Mouse (Mus musculus): ENCODE data around the gene Cfap221.

Cfap221 gene

GRCm38 (mm10) chr1:119907206-119907748 is 89.8 kb downstream of the Cfap221 start:
- no peak for DNase-seq (ENCODE audit: low read depth, low spot score)

GRCm38 (mm10) chr1:119903231-119903620 is 93.8 kb downstream of the Cfap221 start:
- DNase-seq (ENCODE audit: low read depth, low spot score), result no peak

GRCm38 (mm10) chr1:119902551-119903230 is 94.3 kb downstream of the Cfap221 start:
- DNase-seq (ENCODE audit: low read depth, low spot score), result no peak

GRCm38 (mm10) chr1:119899195-119900123 is 97.6 kb downstream of the Cfap221 start:
- no peak for DNase-seq (ENCODE audit: low read depth, low spot score)

- peak; percentile 53 for DNase-seq (ENCODE audit: low read depth, low spot score)
These were observed 102.1 kb downstream of the Cfap221 start for GRCm38 (mm10) chr1:119894936-119895335.

- no peak for DNase-seq (ENCODE audit: low read depth, low spot score)
These were observed 103.4 kb downstream of the Cfap221 start for GRCm38 (mm10) chr1:119893600-119893999.

GRCm38 (mm10) chr1:119892933-119893332 is 104.1 kb downstream of the Cfap221 start:
- DNase-seq (ENCODE audit: low read depth, low spot score), result no peak

GRCm38 (mm10) chr1:119891865-119892264 is 105.2 kb downstream of the Cfap221 start:
- no peak for DNase-seq (ENCODE audit: low read depth, low spot score)

GRCm38 (mm10) chr1:119891149-119891548 is 105.9 kb downstream of the Cfap221 start:
- no peak for DNase-seq (ENCODE audit: low read depth, low spot score)

- DNase-seq (ENCODE audit: low read depth, low spot score), result no peak
These were observed 107.7 kb downstream of the Cfap221 start for GRCm38 (mm10) chr1:119889347-119889746.

- DNase-seq (ENCODE audit: low read depth, low spot score), result no peak
These were observed 110.7 kb downstream of the Cfap221 start for GRCm38 (mm10) chr1:119886320-119886719.

- no peak for DNase-seq (ENCODE audit: low read depth, low spot score)
These were observed 112.8 kb downstream of the Cfap221 start for GRCm38 (mm10) chr1:119884272-119884671.

GRCm38 (mm10) chr1:119878909-119879308 is 118.1 kb downstream of the Cfap221 start:
- DNase-seq (ENCODE audit: low read depth, low spot score), result no peak

GRCm38 (mm10) chr1:119877469-119877868 is 119.6 kb downstream of the Cfap221 start:
- no peak for DNase-seq (ENCODE audit: low read depth, low spot score)

Measured in 3T3-L1 (cell line).